Mouse (Mus musculus) brain, embryonic 14.5 days (tissue): Measurements from ENCODE around the gene Spsb1. TPM values are rescaled to one million over a fixed set of nuclear protein-coding genes. Genes with fewer than 3 reads are reported as not detected.

Source experiments
- DNase-seq: peaks from one replicate; pipeline ENCODE4 v3.0.0-alpha.2; 2011; ENCODE audit warnings: low read depth
- CTCF ChIP-seq: fragments of 200-500 bp; IDR thresholded peaks from 2 replicates; pipeline ENCODE4 v1.5.1; 2012; ENCODE audit warnings: inconsistent platforms, mild to moderate bottlenecking, moderate library complexity, borderline replicate concordance; ENCODE audit not compliant: insufficient read depth, insufficient read length; ENCODE audit errors: extremely low read depth
- POLR2A ChIP-seq: fragments of 200-500 bp; IDR thresholded peaks from 2 replicates; pipeline ENCODE4 v1.6.1; 2012; ENCODE audit warnings: mild to moderate bottlenecking, inconsistent platforms, borderline replicate concordance; ENCODE audit not compliant: poor library complexity, insufficient read depth, insufficient read length, severe bottlenecking; ENCODE audit errors: extremely low read depth
- polyA plus RNA-seq: library from polyadenylated mRNA; depleted of rRNA; stranded (reverse); fragments of >200 nt; gene quantifications from 2 replicates; pipeline ENCODE4 v1.2.3, GENCODE M21; 2012

Gene Spsb1
- polyA plus RNA-seq, 1 experiment, result 6.4 TPM

- no peak for TF ChIP-seq CTCF
- no peak for TF ChIP-seq POLR2A
- DNase-seq, result no peak
Measured at GRCm38 (mm10) chr4:149871582-149871981, 83.3 kb downstream of the Spsb1 start.

DNA sequence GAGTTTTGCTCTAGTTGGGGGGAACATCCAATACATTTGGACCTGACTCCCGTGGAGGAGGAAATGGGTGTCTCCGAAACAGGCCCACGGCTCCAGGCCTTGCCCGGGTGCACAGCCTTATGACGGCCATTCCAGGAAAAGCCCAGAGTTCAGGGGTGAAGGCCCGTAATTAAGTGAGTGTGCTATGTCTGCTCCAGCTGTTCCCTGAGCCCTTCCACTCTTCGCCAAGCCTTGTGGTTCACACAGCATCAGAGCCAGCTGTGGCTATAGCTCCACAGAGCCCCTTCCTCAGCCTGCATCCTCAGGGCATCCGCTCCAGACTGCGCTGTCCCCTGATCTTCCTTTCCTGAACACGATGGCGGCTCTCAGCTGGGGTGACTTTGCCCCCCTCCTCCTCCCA is 83.8 kb downstream of the Spsb1 start:
- no peak for DNase-seq
- TF ChIP-seq POLR2A (no peak), CTCF (no peak)

GRCm38 (mm10) chr4:149870412-149870811 is 84.4 kb downstream of the Spsb1 start:
- DNase-seq, result no peak
- TF ChIP-seq POLR2A (no peak), CTCF (peak; percentile 36; the same call in 1 of the 2 replicates)

DNA sequence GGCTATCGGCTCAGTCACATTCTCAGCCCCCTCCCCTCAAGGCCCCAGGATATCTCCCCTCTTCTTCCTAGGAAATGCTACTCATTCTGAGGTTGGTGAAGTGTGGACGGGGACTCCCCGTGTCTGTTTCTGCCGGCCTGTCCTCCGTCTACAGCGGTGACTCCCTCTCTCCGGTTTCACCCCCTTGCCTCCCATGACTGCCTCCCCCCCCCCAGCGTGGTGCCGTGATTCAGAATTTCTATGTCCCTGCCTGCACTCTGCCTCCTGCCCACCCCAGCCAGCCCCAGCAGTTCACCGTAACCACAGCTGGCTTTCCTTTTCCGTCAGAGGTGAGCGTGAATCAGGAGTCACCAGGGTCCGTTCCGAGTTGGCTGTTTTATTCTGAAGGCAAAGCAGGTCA is 86.1 kb downstream of the Spsb1 start:
- TF ChIP-seq POLR2A (no peak), CTCF (no peak)
- no peak for DNase-seq

DNA sequence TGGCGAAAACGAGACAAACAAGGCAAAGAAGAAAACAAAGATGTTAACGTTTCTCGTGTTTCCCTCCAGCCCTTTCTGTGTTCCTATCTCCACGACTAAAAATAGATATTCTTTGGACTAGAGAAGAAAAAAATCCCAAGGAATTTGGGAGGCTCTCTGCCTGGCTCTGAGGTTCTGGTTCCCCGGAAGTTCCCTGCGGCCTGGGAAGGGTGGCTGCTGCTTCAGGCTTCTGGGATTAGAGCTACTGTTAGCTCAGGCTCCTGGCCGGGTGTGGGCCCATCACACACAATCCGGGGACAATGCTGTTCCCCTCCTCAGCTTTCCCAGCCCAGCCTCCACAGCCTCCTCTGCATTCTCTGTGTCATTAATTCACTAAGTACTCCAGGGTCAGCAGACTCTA is 86.8 kb downstream of the Spsb1 start:
- TF ChIP-seq POLR2A (no peak), CTCF (no peak)
- DNase-seq, result no peak

- no peak for DNase-seq
- no peak for TF ChIP-seq POLR2A
- TF ChIP-seq CTCF, result no peak
Measured at GRCm38 (mm10) chr4:149867351-149867750, 87.5 kb downstream of the Spsb1 start.

DNA sequence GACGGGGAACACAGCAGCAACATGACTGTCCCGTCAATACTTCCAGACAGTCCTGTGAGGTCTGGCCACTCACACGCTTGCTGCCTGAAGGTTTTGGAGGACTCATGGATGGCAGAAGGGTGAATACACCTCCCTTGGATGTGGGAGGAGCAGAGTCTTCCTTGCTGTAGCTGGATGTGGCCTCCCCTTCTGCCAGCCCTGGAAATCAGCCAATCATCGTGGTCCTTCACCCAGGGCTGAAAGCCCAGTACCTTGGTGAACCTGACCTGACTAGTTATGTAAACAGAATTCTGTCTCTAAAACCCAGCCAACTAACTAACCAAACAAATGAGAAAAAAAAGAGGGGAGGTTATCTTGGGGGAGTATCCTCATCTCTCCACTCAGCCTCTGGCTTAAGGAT is 90.4 kb downstream of the Spsb1 start:
- TF ChIP-seq CTCF (no peak), POLR2A (no peak)
- DNase-seq, result no peak

DNA sequence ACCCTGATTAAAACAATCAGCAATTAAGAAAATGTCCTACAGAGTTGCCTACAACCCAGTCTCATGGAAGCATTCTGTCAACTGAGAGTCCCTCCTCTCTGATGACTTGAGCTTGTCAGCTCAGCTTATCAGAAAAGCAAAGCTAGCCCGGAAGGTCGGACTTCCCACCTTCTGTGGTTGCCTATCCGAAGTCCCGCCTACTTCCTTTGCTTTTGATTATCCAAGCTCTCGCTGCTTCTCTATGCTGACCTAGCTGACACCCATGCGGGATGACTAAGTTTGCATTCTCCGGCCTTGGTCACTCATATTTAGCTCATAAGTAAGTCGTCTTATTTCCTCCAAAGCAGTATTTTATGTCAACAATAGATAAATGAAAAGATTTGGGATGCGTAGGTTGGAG is 91.3 kb downstream of the Spsb1 start:
- DNase-seq, result no peak
- TF ChIP-seq CTCF, result no peak
- TF ChIP-seq POLR2A, result no peak

GRCm38 (mm10) chr4:149860393-149860792 is 94.5 kb downstream of the Spsb1 start:
- DNase-seq, result no peak
- no peak for TF ChIP-seq CTCF
- TF ChIP-seq POLR2A, result no peak

- DNase-seq, result no peak
- TF ChIP-seq CTCF, result no peak
- TF ChIP-seq POLR2A, result no peak
Measured at GRCm38 (mm10) chr4:149858584-149858983, 96.3 kb downstream of the Spsb1 start.

- TF ChIP-seq POLR2A (no peak), CTCF (no peak)
- DNase-seq, result no peak
Measured at GRCm38 (mm10) chr4:149858097-149858496, 96.7 kb downstream of the Spsb1 start.

- DNase-seq, result peak; percentile 31
- TF ChIP-seq CTCF, result no peak
- TF ChIP-seq POLR2A, result no peak
Measured at GRCm38 (mm10) chr4:149857688-149858087, 97.2 kb downstream of the Spsb1 start.
